Mouse (Mus musculus) forelimb bud, embryonic 11.5 days (tissue): ENCODE results near the gene Sf3a3.

Experiments
- DNase-seq: peaks from one replicate; pipeline ENCODE4 v3.0.0-alpha.2; 2012; ENCODE audit warnings: low read depth, low spot score

Sf3a3 gene

GRCm38 (mm10) chr4:124714545-124715481, at the start of gene Sf3a3:
TSS of gene Sf3a3 (plus strand) at chr4:124714776.
- DNase-seq, result peak; percentile 97

GRCm38 (mm10) chr4:124667476-124668033, 47.0 kb upstream of the Sf3a3 start:
- DNase-seq, result no peak

- DNase-seq, result no peak
Measured at GRCm38 (mm10) chr4:124668078-124668477, 46.5 kb upstream of the Sf3a3 start.

- DNase-seq, result no peak
Measured at GRCm38 (mm10) chr4:124670232-124670631, 44.3 kb upstream of the Sf3a3 start.

- no peak for DNase-seq
Measured at GRCm38 (mm10) chr4:124671583-124671982, 43.0 kb upstream of the Sf3a3 start.

GRCm38 (mm10) chr4:124672347-124673320, 41.9 kb upstream of the Sf3a3 start:
- DNase-seq, result no peak

GRCm38 (mm10) chr4:124674334-124675032, 40.1 kb upstream of the Sf3a3 start:
- DNase-seq, result no peak

GRCm38 (mm10) chr4:124675037-124675436, 39.5 kb upstream of the Sf3a3 start:
- DNase-seq, result peak; percentile 87

GRCm38 (mm10) chr4:124675958-124676357, 38.6 kb upstream of the Sf3a3 start:
- no peak for DNase-seq

GRCm38 (mm10) chr4:124682270-124682669, 32.3 kb upstream of the Sf3a3 start:
- no peak for DNase-seq

- DNase-seq, result no peak
Measured at GRCm38 (mm10) chr4:124683474-124683873, 31.1 kb upstream of the Sf3a3 start.

GRCm38 (mm10) chr4:124685004-124685403, 29.6 kb upstream of the Sf3a3 start:
- DNase-seq, result no peak

GRCm38 (mm10) chr4:124685453-124685852, 29.1 kb upstream of the Sf3a3 start:
- DNase-seq, result no peak

GRCm38 (mm10) chr4:124685897-124686402, 28.6 kb upstream of the Sf3a3 start:
- no peak for DNase-seq

- DNase-seq, result no peak
Measured at GRCm38 (mm10) chr4:124691455-124691854, 23.1 kb upstream of the Sf3a3 start.

GRCm38 (mm10) chr4:124692416-124692861, 22.1 kb upstream of the Sf3a3 start:
- no peak for DNase-seq

- peak; percentile 91 for DNase-seq
Measured at GRCm38 (mm10) chr4:124693135-124693894, 21.3 kb upstream of the Sf3a3 start, which contains the start of gene Utp11. TSS of gene Utp11 (minus strand) at chr4:124693600.

- no peak for DNase-seq
Measured at GRCm38 (mm10) chr4:124694572-124694971, 20.0 kb upstream of the Sf3a3 start.

- no peak for DNase-seq
Measured at GRCm38 (mm10) chr4:124695786-124696516, 18.6 kb upstream of the Sf3a3 start.
